Mouse (Mus musculus) lung, embryonic 16.5 days (tissue): Measurements from ENCODE around the gene Rnf26. TPM values are rescaled to one million over a fixed set of nuclear protein-coding genes. Genes with fewer than 3 reads are reported as not detected.

ENCODE experiments used
- ATAC-seq: fragments of 200-750 bp; cut with Nextera tagmentation; 2 replicates; pipeline ENCODE4 v1.8.0; 2017; ENCODE audit warnings: low read depth, mild to moderate bottlenecking, moderate library complexity
- H3K27ac ChIP-seq: fragments of 300-500 bp; sonication (generic); 2 replicates; pipeline ENCODE4 v1.5.1; 2014; ENCODE audit warnings: mild to moderate bottlenecking, control low read depth, low read length
- H3K27me3 ChIP-seq: fragments of 300-500 bp; sonication (generic); 2 replicates; pipeline ENCODE4 v1.6.1; 2014; ENCODE audit warnings: low read depth, low read length, mixed read lengths; ENCODE audit not compliant: control insufficient read depth, insufficient read depth
- H3K36me3 ChIP-seq: fragments of 300-500 bp; sonication (generic); 2 replicates; pipeline ENCODE4 v1.6.1; 2014; ENCODE audit warnings: low read length; ENCODE audit not compliant: control insufficient read depth, insufficient read depth
- H3K4me1 ChIP-seq: fragments of 300-500 bp; sonication (generic); replicated peaks from 2 replicates; pipeline ENCODE4 v1.6.1; 2014; ENCODE audit warnings: low read length, mixed read lengths; ENCODE audit not compliant: control insufficient read depth, insufficient read depth
- H3K4me2 ChIP-seq: fragments of 300-500 bp; sonication (generic); 2 replicates; pipeline ENCODE4 v1.6.1; 2014; ENCODE audit warnings: low read depth, low read length, control low read depth
- H3K4me3 ChIP-seq: fragments of 300-500 bp; sonication (generic); 2 replicates; pipeline ENCODE4 v1.5.1; 2014; ENCODE audit warnings: mild to moderate bottlenecking, low read length, control low read depth
- H3K9ac ChIP-seq: fragments of 300-500 bp; sonication (generic); 2 replicates; pipeline ENCODE4 v1.6.1; 2014; ENCODE audit warnings: low read length, control low read depth
- H3K9me3 ChIP-seq: fragments of 300-500 bp; sonication (generic); 2 replicates; pipeline ENCODE4 v1.6.1; 2016; ENCODE audit warnings: low read length; ENCODE audit not compliant: control insufficient read depth
- WGBS: fragments of 180-500 bp; shearing (Covaris S2); extraction: QIAGEN DNeasy Blood & Tissue Kit; methylation state at CpG from one replicate; pipeline ENCODE4 v1.1.7; 2014; 5-methylcytosine and 5-hydroxymethylcytosine counted together
- polyA plus RNA-seq: library from polyadenylated mRNA; unstranded; fragments of >200 nt; fragmentation: Nextera tagmentation; extraction: Ambion mirVana; gene quantifications from 2 replicates; pipeline ENCODE4 v1.2.1, GENCODE M21; 2015

The Rnf26 gene
- polyA plus RNA-seq, 1 experiment from 2014 or later = 63.8 TPM

GRCm38 (mm10) chr9:44074395-44075275, 38.7 kb downstream of the Rnf26 start:
- Histone ChIP-seq H3K4me2 (no peak overlapping the region), H3K9ac (no peak overlapping the region), H3K4me1 (peaks cover 19% of the 10 kb centered on the region), H3K27me3 (peaks cover 6% of the 10 kb centered on the region), H3K36me3 (no peaks in the 10 kb centered on the region), H3K4me3 (no peak overlapping the region), H3K9me3 (no peaks in the 10 kb centered on the region), H3K27ac (no peak overlapping the region)
- WGBS = 56% methylated on average over 9 of the region's 9 CpGs
- ATAC-seq = no peak

GRCm38 (mm10) chr9:44073115-44073514, 40.2 kb downstream of the Rnf26 start:
- WGBS = 78% methylated on average over 5 of the region's 5 CpGs
- H3K4me1 ChIP-seq = peaks cover 5% of the 10 kb centered on the region
- H3K9me3 ChIP-seq = no peaks in the 10 kb centered on the region
- no peak overlapping the region for H3K4me2 ChIP-seq
- no peak overlapping the region; the same call in 1 of the 2 replicates for H3K9ac ChIP-seq
- peaks cover 6% of the 10 kb centered on the region for H3K27me3 ChIP-seq
- no peak for ATAC-seq
- H3K36me3 ChIP-seq = no peaks in the 10 kb centered on the region
- no peak overlapping the region for H3K4me3 ChIP-seq
- H3K27ac ChIP-seq = no peak overlapping the region

GRCm38 (mm10) chr9:44072599-44072915, 40.8 kb downstream of the Rnf26 start:
- Histone ChIP-seq H3K27ac (no peak overlapping the region), H3K9me3 (no peaks in the 10 kb centered on the region), H3K27me3 (peaks cover 6% of the 10 kb centered on the region), H3K4me3 (no peak overlapping the region), H3K9ac (no peak overlapping the region), H3K4me1 (peaks cover 5% of the 10 kb centered on the region), H3K4me2 (no peak overlapping the region), H3K36me3 (no peaks in the 10 kb centered on the region)
- 30% methylated on average over 4 of the region's 4 CpGs for whole genome bisulfite sequencing
- peak; percentile 32; the same call in 1 of the 2 replicates for ATAC-seq

- Histone ChIP-seq H3K4me1 (peaks cover 9% of the 10 kb centered on the region), H3K36me3 (no peaks in the 10 kb centered on the region), H3K4me2 (no peak overlapping the region; the same call in 1 of the 2 replicates), H3K4me3 (no peak overlapping the region), H3K27ac (no peak overlapping the region), H3K9ac (0 out of 2 replicates have a peak overlapping the region, but pooled peaks have one; percentile 15), H3K9me3 (no peaks in the 10 kb centered on the region), H3K27me3 (peaks cover 6% of the 10 kb centered on the region)
- WGBS = 36% methylated on average over 11 of the region's 11 CpGs
- ATAC-seq = no peak
These were observed 41.3 kb downstream of the Rnf26 start for GRCm38 (mm10) chr9:44071914-44072598.

GRCm38 (mm10) chr9:44070844-44071231, 42.5 kb downstream of the Rnf26 start:
- no peak overlapping the region for H3K27ac ChIP-seq
- H3K27me3 ChIP-seq = peaks cover 6% of the 10 kb centered on the region
- H3K4me1 ChIP-seq = peaks cover 9% of the 10 kb centered on the region
- ATAC-seq = no peak
- no peaks in the 10 kb centered on the region for H3K36me3 ChIP-seq
- no peaks in the 10 kb centered on the region for H3K9me3 ChIP-seq
- H3K4me2 ChIP-seq = no peak overlapping the region
- WGBS = 31% methylated on average over 8 of the region's 8 CpGs
- no peak overlapping the region for H3K9ac ChIP-seq
- no peak overlapping the region for H3K4me3 ChIP-seq

GRCm38 (mm10) chr9:44070113-44070843, 43.0 kb downstream of the Rnf26 start:
- no peak for ATAC-seq
- Histone ChIP-seq H3K9ac (no peak overlapping the region), H3K36me3 (no peaks in the 10 kb centered on the region), H3K27ac (no peak overlapping the region), H3K9me3 (no peaks in the 10 kb centered on the region), H3K4me3 (no peak overlapping the region), H3K27me3 (peaks cover 6% of the 10 kb centered on the region), H3K4me1 (peaks cover 9% of the 10 kb centered on the region), H3K4me2 (no peak overlapping the region)
- WGBS = 51% methylated on average over 14 of the region's 14 CpGs

GRCm38 (mm10) chr9:44069252-44069651, 44.1 kb downstream of the Rnf26 start:
- Histone ChIP-seq H3K27me3 (peaks cover 6% of the 10 kb centered on the region), H3K4me1 (peaks cover 9% of the 10 kb centered on the region), H3K9ac (no peak overlapping the region), H3K4me2 (no peak overlapping the region), H3K36me3 (no peaks in the 10 kb centered on the region), H3K9me3 (no peaks in the 10 kb centered on the region), H3K4me3 (no peak overlapping the region), H3K27ac (no peak overlapping the region)
- ATAC-seq = no peak
- WGBS = 15% methylated on average over 7 of the region's 7 CpGs

GRCm38 (mm10) chr9:44067960-44068330, 45.4 kb downstream of the Rnf26 start:
- H3K9ac ChIP-seq = no peak overlapping the region
- peaks cover 9% of the 10 kb centered on the region for H3K4me1 ChIP-seq
- H3K27me3 ChIP-seq = peaks cover 6% of the 10 kb centered on the region
- no peak overlapping the region for H3K4me3 ChIP-seq
- H3K9me3 ChIP-seq = no peaks in the 10 kb centered on the region
- ATAC-seq = no peak
- no peak overlapping the region for H3K27ac ChIP-seq
- H3K4me2 ChIP-seq = no peak overlapping the region
- WGBS = 75% methylated on average over 6 of the region's 6 CpGs
- no peaks in the 10 kb centered on the region for H3K36me3 ChIP-seq
